Mouse (Mus musculus): ENCODE measurements around the gene Dcst1.

Gene Dcst1

DNA sequence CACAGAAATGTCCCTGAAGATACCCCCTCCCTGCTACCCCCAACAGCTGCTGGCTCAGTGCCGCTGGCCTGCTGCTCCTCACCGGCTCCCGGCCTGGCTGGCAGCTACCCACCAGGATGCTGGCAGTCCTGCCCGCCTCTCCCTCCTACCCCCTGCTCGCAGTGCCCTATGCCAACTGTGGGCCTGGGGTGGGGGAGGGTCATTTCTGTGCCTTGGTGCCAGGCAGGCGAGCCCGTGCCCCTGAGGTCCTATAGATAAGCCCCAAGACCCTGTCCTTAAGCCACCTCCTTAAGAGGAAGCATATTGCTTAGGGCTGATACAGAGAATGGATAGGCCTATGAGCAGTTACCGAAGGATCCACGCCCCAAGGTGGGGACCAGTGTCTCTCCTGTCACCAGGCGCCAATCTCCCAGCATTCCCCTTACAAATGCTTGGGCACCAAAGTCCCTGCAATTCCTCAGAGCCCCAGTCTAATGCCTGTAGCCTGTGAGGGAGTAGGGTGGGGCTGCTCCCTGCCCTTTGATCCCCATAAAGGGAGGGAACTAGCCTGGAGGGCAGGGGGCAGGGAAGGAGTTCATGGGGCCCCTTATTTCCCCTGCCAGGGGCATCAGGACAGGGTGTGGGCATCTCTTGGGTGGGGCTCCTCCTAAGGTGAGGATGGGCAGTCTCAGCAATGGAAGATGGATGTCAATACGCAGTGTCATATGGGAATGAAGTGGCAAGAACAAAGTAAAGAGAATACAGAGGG, 23.3 kb upstream of the Dcst1 start:
- DNase-seq (ENCODE audit: low spot score in 2 of 2): no peak

DNA sequence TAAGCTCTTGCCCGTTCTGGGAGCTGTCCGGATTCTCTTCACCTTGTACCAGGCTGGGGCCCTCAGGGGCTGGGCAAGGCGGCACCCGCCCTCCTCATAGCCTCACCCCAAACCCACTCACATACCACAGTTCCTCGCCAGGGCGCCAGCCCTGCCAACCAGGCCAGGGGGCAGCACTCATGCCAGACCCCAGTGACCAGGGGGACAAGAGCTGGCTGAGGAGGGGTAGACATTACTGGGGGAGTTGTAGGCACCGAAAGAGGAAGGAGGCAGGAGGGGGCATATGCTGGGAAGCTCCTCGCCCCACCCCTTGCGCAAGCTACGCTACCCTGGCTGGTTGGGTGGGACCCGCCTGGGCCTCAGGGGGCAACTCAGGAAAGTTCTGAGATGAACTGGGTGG, 22.6 kb upstream of the Dcst1 start:
- no peak for DNase-seq (ENCODE audit: low spot score in 2 of 2)

DNA sequence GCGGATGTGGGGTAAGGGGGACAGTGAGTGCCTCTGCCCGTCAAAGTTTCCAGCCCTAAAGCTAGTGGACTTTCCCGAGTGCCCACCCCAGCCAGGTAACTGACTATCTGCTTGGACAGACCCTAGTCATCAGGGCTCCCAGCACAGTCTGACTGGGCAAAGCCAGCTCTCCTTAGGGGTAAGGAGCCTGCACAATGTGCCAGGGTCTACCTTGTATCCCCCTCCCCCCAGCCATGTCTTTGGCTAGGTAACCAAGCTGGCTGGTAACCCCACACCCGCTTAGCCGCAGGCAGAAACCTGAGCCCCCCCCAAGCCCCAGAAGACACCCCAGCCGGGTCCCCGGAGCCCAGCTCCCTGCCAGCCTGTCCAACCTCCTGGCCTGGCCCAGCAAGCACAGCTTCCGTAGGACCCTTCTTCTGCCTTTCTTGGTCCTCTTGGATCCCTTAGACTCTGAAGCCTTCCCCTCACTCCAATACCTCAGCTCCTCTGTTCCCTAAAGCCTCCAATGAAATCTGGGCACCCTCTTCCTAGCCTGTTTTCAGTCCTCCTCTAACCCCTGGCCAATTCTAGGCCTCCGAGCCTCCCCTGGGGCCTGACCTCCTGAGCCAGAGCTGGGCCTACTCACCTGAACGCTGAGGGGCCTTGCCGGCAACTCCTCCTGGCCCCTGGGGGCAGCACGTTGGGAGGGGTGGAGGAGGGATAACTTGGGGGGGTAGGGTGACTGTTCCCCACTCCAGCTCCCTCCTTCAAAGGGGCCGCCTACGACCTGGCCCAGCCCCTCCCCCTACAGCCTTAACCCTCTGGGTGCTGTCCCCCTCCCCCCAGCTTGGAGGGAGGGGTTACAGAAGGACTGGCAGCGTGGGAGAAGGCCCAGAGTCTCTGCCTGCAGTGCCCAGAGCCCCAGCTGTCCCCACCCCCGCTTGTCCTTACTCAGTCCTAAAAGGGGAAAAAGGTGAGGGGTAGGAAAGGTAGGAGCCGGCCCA, 21.7 kb upstream of the Dcst1 start:
- DNase-seq (ENCODE audit: low spot score in 2 of 2): peak; percentile 37 to 46

DNA sequence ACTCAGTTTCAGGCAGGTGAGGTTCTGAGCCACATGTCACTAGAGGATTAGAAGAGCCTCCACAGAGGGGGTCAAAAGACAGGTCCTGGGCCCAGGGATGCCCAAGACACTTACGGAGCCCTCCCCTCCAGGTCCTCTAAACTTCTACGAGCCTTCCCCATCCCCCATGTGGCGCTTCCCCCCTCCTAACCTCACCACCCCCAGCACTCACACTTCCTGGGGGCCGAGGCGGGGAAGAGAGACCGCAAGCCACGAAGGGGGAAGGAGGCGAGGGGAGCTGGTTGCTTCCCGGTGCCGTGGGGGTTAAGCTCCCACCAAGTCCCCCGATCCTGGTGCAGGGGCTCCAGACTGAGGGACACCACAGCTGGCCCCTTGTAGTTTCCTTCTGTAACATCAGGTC, 20.4 kb upstream of the Dcst1 start:
- peak; percentile 46 to 55 for DNase-seq (ENCODE audit: low spot score in 2 of 2)

DNA sequence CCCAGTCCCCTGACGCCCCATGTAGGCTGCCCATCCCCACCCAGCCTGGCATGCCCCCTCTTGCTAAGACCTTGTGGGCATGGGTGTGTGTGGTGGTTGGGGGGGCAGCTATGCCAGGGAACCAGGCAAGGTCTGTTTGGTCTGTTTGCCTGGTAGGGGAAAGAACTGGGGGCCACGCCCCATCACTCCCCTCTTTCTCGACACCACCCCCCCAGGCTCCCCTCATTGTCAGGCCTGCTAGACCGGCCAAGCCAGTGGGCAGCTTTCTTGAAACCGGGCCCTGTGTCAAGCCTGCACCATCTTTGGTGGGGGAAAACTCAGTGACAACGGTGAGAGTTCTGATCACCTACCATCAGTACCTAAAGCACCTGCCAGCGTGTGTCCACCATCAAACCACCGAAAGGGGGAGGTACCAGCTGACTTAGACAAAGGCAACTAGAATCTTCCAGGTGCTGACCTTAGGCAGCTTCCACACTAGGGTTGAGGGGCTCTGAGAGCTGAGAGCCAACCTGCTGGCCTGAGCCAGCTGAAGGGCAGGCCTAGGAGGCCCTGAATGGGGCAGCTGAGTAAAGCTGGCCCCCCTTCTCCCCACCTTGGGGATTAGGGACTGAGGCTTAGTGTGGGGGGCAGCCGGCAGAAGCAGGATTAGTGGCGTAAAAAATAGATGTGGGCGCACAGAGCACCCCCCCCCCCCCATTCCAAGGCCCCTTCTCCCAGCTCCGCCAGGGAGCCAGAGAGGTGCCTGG, 19.5 kb upstream of the Dcst1 start:
- DNase-seq (ENCODE audit: low spot score in 2 of 2): no peak

DNA sequence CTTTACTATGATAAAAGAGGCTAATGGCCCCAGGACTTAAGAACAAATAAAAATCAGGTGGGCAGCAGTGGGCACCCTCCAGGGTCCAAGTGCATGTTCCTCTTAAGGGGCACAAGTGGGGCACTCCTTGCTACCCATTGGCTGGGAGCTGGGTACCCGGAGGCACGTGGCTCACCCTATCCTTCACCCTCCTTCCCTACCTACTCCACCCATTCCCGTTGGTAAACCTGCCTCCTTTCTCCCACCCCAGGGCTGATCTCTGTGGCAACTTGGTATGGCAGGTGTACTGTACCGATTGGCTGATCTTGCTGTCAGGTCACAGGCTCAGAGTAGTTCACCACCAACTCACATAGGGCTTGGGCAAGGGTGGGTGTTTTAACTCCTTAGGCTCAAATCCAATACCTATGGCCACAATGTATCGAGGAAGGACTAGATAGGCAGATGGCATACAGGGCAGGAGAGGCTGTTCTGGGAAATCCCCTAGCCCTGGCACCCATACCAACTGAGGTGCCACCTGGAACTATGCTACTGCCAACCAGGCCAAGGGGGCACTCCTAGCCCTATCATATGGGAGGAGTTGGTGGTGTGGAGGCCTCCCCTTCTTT, 18.7 kb upstream of the Dcst1 start:
- no peak for DNase-seq (ENCODE audit: low spot score in 2 of 2)

DNA sequence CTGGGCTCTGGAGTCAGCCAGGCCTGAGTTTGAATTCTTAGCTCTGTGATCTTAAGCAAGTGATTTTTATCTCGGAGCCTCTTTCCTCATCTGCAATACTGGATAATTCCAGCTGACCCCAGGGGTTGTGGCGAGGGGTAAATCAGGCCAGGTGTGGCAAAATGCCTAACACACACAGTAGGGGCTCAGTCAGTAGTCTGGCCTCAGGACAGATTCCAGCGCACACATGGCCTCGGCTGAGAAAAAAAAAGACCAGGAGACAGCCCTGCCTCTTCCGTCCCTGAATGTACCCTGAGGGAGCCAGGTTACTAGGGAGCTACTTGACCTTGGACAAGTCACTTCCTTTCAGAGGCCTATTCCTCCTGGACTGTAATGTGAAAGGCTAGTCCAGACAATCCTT, 17.9 kb upstream of the Dcst1 start:
- DNase-seq (ENCODE audit: low spot score in 2 of 2): no peak

DNA sequence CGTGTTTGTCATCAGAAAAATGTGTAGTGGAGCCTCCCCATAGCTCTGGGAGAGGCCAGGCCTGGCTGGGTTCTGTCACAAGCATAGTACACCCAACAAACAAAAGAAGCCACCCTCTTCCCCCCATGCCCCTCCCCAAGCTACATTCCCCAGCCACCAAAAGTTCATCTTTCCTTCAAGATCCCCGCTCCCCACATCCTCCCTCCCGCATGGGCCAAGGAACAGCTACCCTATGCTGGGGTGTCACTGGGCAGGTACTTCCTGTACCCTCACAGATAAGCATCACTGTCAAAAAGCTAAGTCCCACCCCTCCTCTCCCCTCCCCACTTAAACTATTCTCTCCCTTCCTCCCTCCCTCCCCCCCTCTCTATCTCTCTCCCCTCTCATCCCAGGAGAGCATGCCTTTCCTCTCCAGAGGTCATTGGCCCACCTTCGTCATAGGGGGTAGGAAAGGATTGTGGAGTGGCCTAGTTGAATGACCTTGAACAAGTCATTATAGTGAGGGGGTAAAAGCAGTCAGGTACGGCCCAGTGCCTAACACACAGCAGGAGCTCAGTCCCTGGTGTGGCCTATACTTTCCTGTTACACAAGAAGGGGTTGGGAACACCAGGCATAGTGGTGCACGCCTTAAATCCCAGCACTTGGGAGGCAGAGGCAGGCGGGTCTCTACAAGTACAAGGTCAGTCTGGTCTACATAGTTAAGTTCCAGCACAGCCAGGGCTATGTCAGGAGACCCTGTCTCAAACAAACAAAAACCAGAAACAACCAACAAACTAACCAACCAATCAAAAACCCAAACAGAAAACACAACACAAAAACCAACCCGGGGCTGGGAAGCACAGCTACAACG, 17.2 kb upstream of the Dcst1 start:
- no peak for DNase-seq (ENCODE audit: low spot score in 2 of 2)

DNA sequence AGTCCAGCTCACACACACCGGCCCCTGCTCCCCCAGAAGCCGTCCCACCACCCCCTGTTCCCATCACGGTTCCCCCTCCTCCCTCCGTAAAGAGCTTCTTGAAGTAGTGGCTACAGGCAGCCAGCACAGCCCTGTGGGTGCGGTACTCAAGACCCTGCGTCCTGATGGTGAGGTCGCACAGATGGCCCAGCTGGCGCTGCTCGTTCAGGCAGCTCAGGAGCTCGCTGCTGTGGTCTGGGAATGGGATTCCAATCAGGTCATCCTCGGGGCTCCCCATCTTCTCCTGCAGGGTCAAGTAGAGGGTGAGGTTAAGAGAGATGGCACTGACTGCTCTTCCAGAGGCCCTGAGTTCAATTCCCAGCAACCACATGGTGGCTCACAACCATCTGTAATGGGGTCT, 16.2 kb upstream of the Dcst1 start:
- DNase-seq (ENCODE audit: low spot score in 2 of 2): no peak

DNA sequence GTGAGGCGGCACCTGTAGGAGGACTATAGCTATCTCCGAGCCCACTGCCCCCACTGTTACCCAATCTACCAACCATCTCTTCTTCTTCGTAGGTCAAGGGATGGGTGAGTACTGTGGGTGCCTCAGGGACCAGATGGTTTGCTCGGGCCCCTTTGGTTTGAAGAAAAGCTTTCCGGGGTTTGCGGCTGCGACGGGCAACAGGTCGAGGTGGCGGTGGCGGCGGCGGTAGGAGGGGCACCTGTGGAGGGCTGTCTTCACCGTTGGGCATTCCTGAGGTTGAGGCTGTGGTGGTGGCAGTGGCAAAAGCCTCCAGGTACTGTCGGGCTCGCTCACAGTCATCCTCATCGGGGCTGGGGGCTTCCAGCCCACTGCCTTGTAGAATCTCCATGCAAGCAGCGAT, 15.7 kb upstream of the Dcst1 start:
- DNase-seq (ENCODE audit: low spot score in 2 of 2): no peak

DNA sequence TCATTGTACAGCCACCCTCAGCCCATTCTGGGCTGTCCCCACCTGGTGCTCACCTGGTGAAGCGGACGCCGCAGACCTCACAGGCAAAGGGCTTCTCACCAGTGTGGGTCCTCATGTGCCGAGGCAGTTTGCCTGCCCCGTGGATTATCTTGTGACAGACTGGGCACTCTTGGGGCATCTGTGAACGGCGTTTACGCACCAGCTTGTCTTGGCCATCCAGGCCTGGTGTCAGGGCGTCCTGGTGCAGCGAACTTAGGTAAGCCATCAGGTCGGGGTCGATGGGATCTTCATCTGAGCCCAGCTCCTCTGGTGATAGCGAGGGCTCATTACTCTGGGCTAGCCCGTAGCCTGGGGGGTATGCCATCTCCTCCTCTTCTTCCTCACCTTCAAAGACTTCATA, 15.2 kb upstream of the Dcst1 start:
- DNase-seq (ENCODE audit: low spot score in 2 of 2): no peak

DNA sequence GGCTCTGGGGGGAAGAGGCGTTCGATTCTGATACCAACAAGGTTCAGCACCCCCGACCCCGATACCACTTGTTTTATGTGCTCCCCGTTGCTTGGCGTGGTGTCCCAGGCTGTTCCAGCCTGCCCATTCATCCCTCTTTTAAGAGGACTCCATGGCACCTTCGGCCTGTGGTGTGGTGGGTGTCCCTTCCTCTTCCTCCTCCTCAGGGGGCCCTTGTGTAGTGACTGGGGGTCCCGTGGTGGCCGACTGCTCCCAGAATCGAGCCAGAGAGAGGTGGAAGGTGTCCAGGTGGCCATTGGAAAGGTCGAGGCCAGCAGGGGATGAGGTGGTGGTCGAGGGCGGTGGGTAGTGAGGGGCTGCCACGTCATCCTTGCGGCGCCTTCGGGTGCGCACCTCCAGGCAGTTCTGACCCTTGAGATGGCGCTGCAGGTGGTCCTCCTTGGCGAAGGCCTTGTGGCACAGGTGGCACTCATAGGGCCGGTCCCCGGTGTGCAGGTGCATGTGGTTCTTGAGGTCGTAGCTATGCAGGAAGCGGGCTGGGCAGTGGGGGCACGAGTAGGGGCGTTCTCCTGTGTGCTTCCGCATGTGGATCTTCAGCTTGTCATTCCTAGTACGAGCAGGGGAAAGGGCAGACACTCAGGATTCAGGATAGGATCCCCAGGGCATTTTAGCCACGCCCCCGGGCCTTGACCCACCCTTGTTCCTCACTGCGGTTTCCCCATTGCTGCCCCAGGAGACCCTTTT, 14.5 kb upstream of the Dcst1 start:
- DNase-seq (ENCODE audit: low spot score in 2 of 2): peak; percentile 54 to 57

DNA sequence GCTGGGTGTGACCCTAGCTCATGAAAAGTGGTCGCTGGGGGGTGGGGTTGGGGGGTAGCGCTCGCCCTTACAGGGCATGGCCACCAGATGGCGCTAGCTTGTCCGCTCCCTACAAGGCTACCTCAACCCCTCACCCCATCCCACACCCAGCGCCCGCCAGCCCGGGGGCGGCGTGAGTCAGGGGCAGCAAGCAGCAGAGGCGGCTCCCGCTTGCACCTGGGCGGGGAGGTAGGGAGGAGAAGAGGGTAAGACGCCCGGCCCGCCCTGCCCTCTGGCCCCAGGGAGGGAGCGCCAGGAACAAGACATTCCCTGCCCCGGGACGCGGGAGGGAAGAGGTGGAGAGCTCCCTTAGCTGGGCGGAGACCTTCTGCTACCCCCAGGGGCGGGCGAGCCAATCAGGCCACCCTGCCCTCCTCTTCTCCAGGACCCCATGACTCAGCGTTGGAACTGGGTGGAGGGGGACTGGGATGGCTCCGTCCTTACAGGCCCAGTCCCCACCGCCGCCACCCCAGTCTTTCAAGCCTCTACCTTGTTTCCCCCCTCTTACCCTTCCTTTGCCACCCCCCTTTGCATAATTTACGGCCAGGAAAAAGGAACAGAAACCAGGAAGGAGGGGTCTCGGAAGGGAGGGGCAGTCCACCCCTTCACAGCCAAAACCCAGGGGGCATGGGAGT, 13.5 kb upstream of the Dcst1 start:
- peak; percentile 64 to 73 for DNase-seq (ENCODE audit: low spot score in 2 of 2)

DNA sequence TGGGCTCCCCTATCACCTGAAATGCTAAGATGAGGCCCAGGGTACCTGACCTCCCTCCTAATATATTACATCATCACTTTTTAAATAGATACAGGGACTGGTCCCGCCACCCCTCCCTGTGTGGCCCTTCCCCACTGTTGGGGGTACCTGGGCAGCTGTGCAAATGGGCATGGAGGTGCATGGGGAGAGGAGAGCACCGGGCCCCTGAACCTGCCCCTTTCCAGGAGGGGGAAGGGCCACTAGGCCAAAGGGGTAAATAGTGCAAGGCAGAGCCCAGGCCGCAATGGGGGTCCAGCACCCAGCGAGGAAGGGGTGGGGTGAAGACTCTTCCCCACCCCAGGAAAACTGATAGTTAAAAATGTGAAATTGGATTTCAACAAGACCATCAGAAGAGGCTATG, 12.8 kb upstream of the Dcst1 start:
- no peak for DNase-seq (ENCODE audit: low spot score in 2 of 2)

DNA sequence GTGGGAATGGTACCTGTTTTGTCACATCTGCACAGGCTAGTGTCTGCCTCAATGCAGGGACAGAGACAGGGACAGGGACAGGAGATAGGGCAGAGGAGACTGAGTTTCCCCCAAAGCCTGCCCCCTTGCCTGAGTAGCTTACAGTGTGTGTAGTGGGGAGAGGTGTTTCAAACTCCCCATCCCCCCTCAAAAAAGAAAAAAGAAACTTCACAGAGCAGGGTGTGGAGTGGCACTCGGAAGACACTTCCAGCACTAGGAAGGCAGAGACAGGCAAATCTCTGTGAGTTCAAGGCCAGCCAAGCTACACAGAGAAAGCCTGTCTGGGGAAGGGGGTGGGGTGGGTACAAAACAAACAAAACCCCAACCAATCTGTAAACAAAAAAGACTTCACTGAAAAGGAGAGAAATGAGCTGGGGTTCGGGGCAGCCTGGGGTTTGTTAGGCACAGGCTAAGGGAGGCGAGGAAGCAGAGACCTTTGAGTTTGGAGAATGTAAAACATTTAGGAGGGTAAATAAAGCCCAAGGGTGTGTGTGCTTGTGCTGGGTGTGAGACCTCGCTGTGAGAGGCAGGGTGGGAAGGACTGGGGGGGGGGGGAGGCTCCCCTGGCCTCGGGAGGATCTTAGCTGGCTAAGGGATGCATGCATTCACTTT, 8.7 kb upstream of the Dcst1 start:
- DNase-seq (ENCODE audit: low spot score in 2 of 2): no peak

DNA sequence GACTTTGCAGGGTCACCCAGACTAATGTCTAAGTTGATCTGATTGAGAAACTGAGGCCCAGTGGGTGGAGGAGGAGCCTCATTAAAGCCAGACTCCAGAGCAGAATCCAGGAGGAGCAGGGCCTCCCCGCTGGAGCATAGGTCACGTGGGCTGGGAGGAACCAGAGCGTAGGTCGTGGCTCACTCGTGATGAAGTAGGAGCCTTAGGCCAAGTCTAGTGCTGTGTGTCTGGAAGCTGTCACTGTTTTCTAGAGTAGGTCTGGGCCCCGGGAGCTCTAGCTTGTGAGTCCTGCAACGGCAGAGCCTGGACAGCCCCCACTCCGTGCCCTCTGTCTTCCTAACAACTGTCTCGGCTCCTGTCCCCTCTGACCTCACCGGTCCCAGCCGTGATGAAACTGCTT, 2.3 kb upstream of the Dcst1 start:
- no peak for DNase-seq (ENCODE audit: low spot score in 2 of 2)

DNA sequence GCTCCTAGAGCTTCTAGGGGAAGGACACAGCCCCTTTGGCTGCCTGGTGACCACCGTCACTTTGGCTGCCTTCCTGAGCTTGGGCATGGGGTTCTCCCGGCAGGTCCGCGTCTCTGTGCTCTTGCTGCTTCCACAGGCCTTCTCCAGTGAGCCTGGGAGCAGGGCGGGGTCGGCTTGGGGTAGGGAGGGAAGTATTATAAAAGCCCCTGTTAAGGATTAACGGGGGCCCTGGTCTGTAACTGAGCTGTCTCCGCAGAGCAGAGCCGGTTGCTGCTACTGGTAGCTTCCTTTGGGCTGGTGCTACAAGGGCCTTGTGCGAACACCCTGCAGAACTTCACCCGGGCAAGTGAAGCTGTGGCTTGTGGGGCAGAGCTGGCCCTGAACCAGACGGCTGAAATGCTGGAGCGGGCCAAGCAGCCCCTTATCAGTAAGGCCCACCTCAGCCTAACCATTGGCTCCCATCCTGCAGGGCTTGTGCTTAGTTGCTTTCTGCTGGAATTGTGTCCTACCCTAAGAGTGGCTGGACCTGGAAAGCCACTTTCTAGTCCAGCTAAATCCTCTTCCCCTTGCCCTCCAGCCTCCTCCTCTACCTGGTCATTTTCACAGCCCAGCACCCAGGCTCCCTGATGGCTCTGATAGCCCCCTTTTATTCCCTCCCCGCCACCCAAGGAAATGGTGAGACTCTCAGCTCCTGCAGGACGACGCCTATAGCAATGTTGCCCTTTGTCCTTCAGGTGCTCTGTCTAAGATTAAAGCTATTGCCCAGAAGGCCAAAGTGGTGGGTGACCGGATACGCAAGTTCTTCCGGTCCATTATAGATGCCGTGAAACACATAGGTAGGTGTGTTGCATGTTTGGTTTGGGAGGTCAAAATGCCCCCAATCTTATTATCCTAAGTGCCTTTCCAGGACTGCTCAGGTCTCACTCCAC, 697 bp upstream of the Dcst1 start:
- no peak for DNase-seq (ENCODE audit: low spot score in 2 of 2)

DNA sequence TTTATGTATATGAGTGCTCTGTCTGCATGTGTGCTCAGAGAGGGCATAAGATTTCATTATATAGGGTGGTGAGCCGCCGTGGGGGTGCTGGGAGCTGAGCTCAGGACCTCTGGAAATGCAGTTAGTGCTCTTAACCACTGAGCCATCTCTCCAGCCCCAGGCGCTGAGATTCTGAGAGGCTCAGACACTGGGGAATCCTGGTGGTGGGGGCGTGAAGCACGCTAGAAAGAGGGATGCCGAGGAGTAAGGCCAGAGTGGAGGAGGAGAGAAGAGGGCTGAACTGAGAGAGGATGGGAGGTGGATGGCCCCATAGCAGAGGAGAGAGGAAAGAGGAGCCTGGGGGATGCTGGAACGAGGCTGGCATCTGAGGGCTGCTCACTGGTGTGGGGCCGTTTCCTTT, 422 bp downstream of the Dcst1 start:
- DNase-seq (ENCODE audit: low spot score in 2 of 2): no peak
